Mouse (Mus musculus): ENCODE results near the gene Sugp2.

Sugp2 gene

DNA sequence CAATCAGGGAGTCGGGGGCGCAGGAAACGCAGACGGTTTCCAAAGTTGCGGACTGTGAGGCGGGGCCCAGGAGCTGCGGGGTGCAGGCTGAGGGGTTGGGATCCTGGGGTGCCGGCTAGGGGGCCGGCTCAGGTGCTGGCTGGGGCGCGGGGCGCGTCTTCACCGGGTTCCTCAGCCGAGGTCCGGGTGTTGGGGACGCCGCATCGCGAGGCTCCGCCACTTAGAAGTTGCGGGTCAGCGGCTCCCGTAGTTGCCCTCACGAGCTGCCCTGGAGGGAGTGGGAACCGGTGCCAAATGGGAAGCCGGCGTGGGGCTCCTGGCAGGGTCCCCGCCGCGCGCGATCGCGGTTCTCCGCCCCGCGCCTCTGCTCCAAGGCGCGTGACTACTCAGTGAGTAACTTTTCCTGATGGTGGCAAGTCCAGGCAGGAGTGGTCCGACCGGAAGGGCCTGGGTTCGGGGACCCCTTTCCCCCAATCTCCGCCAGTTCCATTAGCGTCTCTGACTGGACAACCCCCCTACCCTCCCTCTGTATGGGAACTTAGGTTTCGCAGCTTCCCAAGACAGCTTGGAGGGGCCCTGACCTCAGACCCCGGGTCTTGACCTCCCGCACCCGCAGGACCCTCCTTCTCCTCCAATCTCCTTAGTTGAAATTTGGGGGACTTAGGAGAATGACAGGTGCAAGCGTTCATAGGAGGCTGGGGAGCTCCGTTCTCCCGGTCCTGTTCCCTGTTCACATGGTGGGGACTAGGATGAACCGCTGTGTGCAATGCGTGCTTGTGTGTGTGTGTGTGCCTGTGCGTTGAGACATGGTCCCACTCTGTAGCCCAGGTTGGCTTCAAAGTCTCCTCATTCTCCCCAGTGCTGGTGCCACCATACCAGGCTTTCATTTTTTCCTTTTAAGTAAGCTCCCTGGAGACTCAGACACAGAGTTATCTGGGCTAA, 49.4 kb downstream of the Sugp2 start:
- peak; percentile 20 for DNase-seq

DNA sequence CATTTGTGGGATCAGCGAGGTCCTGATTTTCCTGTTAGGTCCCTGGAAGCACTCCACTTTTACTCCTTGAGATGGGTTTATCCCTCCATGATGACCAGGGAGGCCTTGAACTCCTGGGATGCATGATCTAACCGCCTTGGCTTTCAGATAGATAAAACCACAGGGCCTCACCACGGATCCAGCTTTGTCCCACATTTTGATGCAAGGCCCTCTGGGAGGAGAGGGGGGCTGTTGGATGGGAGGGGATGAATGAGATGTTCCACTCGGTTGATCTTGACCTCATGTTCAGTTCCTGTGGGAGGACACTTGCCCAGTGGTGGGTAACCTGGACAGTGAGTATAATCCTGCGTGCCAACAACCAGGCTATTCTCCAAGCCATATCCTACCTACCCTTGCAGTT, 50.4 kb downstream of the Sugp2 start:
- no peak for DNase-seq

DNA sequence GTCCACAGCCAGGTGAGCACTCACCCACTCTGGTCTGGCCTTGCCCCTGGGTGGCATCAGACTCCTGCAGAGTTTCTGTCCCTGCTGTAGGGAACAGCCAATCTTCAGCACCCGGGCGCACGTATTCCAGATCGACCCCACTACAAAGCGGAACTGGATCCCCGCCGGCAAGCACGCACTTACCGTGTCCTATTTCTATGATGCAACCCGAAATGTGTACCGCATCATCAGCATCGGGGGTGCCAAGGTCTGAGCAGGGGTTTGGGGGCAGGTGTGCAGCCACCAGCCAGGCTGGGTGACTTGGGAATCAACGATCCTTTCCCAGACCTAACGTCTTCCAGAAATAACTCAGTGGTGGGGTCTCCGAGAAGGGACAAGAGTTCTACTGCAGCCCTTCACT, 51.3 kb downstream of the Sugp2 start:
- no peak for DNase-seq

DNA sequence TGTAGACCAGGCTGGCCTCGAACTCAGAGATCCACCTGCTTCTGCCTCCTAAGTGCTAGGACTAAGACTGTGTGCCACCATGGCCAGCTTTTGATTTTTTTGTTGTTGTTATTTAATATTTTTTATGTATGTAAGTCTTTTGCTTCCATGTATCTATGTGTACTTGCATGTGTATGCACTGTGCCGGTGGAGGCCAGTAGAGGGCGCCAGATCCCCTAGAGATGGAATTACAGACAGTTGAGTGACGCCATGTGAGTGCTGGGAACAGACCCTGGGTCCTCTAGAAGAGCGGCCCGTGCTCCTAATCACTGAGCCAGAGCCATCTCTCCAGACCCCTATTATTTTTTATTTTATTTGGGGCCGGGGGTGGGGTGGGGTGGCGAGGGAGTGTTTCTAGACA, 52.7 kb downstream of the Sugp2 start:
- DNase-seq = no peak

DNA sequence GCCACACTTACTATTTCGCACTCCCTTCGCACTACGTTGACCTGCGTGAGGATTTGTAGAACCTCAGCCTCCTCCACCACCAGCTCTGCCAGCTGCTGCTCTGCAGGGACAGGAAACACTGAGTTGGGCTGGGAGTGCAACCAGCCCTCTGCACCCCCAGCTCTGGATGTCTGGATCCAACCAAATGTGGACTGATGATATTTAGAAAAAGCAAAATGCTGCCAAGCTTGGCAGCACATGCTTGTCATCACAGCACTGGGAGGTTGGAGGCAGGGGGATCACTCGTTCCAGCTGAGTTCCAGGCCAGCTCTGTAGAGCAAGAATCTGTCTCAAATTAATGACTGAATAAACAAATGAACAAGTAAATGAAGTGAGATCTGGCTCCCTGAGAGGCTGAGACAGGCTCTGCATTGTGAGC, 60.0 kb downstream of the Sugp2 start:
- no peak for DNase-seq

DNA sequence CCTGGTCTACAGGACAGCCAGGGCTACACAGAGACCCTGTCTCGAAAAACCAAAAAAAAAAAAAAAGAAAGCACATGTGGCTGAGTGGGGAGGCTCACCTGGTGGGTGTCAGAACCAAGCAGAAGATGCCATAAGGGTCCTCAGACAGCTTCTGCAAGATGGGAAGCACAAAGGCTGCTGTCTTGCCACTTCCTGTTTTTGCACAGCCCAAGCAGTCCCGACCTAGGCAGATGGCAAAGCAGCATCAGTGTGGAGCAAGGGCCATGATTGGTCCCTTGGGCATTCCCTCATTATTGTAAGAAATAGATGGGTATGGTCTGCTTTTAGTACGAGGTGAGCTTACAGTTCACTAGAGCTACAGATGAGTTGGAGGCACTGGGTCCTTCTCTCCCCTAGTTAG, 66.9 kb downstream of the Sugp2 start:
- DNase-seq = no peak

DNA sequence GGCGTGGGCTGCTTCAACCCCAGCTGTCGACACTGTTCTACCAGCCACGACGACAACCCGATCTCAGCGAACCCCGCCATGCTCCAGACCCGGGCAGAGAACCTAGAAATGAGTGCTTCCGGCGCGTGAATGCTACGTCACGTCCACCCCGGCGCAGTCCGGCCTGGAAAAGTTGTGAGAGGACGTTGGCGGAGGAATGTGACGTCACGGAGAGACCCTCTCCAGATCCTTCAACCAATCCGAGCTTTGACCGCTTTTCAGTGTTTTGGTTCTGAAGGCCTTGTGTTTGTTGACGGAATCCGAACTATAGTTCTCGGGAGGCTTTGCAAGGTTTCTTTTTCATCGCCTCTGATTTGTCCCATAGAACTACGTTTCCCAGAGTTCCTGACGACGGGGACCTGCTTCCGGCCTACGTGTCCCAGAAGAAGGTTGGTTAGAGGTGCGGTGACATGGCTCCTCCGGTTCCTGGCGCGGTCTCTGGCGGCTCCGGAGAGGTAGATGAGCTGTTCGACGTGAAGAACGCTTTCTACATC, 68.4 kb downstream of the Sugp2 start, which contains the start of the genes Ddx49 and Cope:
Gene Ddx49, minus strand, starts transcription at position 132 of the 533 bp plus-strand sequence.
Gene Cope, plus strand, starts transcription at position 161 of the 533 bp plus-strand sequence.
- DNase-seq = peak; percentile 94

DNA sequence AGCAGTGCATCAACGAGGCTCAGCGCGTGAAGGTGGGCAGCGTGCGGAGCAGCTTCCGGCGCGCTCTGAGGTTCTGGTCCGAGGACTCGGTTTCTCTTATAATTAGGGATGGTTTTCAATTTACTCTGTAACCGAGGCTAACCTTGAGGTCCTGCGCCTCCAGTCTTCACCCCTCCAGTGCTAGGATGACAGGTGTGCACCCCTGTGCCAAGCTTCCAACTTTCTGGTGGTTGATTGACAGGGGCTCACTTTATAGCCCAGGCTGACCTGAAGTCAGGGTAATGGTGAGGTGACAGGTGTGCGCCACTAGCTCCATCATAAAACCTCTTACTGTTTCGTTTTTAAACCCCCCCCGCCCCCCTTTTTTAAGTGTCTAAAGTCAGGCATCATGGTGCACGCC, 68.9 kb downstream of the Sugp2 start:
- DNase-seq = no peak

DNA sequence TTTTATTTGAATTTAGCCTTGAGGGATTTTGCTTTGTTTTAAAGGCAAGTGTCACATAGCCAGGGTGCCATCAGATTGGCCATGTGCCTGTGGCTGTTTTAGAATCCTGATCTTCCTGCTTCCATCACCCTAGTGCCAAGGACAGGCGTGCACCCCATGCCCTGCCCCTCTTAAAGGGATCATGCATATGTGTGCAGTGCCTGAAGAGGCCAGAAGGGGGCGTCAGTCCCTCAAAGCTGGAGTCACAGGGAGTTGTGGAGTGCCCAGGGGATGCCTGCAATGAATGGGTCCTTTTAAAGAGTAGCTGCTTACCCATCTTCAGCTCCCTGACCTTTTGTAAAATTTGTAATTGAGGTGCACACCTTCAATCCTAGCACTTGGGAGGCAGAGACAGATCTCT, 75.3 kb downstream of the Sugp2 start:
- no peak for DNase-seq

DNA sequence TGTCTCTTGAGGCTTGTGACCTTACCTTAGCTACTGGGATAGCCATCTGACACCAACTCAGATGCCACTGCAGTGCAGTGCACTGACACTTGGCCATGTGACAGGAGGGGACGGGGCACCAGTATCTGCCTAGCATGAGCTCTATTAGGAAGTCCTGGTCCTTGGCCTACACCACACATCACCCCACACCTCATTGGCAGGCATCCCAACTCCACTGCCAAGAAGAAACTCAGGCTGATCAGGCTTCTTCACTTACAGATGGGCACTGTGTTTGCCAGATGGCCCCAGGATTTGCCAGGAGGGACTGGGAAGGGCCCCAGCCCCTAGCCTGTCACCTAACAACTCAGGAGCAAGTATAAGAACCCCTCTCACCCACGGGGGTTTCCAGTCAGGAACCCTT, 79.4 kb downstream of the Sugp2 start:
- DNase-seq = no peak

DNA sequence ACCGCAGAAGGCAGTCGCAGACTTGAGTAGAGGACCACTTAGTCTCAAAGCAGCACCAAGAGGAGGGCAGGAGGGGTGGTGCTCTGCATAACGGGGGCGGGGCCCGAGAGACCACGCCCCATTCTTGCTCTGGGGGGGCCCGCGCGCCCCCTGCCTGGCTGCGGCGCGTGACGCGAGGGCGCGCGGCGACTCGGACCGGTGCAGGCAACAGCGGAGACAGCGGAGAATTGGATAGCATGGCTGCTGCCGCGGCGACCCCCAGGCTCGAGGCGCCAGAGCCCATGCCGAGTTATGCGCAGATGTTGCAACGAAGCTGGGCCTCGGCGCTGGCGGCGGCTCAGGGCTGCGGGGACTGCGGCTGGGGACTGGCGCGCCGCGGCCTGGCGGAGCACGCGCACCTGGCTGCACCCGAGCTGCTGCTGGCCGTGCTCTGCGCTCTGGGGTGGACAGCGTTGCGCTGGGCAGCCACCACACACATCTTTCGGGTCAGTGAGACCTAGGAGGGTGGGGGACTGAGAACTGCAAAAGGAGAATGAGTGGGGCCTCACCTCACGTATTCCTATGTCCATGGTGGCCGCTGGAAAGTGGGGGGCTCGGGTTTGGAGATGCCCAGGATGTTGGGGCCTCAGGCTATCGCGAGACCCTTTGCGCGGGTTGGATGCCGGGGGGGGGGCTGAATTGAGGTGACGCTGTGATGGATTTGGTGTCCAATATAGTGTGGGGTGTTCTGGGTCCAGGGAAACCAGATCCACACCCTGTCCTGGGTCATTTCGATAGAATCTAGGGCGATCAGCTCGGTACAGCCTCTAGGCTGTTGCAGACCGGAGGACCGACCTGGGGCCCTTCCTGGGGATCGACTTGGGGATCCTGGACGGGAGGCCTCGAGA, 81.8 kb downstream of the Sugp2 start, which contains the start of gene Cers1:
Gene Cers1, plus strand, starts transcription at position 152 of the 887 bp plus-strand sequence.
- DNase-seq = peak; percentile 87

DNA sequence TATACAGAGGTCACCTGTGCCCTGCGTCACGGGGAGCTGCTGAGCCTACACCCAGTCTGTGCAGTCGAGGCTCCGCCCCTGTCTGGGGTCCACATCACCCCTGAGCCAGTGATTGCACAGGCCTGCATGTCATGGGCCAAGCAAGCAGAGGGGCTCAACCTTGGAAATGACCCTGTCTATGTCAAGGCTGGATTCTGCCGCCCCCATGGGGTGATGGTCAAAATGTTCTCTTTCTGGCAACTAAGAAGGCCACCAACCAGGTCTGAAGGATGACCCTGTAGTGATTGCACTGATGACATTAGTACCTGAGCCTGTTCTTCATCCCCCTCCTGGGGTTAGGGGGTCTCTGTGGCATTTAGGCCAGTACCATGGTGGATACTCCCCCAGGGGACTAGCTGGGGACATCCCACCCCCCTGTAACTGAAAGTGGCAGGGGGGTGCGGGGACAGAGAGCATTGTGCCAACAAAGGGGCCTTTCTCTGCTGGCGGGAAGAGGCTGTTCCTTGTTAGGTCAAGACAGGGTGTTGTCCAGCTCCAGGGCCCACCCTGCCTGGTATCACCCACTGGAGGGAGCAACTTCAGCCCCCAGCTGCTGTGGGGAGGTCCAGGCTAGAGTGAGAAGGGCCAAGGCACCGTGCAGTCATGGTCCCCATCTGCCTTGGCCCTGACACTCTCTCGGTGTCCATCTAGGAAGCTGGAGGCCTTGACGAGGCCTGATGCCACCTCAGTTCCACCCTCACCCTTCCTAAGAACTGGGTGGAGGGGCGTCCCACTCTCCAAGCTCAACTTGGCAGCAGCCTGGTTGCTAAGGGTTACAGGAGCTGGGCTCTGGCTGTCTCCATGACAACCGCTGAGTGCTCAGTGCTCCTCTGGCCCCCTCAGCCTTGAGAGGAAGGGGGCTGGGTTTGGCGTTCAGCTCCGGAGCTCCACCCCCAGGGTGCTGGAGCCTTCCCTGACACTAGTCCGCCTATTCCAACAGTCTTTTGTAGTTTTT, 82.8 kb downstream of the Sugp2 start:
- DNase-seq = peak; percentile 88

DNA sequence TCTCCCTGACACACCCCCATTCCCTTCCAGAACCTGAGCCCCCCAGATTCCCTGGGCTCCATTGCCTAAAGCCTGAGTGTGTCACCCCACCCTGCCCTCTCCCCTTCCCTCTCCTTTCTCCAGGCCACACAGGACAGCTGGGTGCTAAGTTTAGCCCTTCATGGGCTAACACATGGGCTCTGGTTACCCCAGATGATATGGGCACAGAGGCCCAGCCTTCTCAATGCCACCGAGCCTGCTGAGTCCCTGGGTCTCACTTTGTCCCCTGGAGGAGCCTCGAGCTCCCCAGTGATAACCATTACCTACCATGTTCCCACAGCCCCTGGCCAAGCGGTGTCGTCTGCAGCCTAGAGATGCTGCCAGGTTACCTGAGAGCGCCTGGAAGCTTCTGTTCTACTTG, 83.8 kb downstream of the Sugp2 start:
- no peak for DNase-seq

DNA sequence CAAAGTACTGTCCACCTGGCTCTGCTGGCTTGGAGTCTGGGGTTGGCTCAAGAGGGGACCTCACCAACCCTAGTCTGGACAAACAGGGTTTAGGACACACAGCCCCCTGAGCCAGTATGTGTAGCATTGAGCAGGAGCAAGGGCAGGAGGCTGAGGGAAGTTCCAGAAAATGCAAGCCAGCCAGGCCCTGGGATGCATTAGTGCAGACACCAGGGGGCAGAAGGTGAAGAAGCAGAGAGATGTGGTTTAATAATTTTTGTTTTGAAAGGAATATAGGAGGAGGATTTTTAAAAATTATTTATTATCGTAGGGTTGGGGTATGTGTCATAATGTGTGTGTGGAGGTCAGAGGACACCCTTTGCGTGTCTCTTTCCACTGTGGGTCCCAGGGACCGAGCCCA, 89.7 kb downstream of the Sugp2 start:
- no peak for DNase-seq

DNA sequence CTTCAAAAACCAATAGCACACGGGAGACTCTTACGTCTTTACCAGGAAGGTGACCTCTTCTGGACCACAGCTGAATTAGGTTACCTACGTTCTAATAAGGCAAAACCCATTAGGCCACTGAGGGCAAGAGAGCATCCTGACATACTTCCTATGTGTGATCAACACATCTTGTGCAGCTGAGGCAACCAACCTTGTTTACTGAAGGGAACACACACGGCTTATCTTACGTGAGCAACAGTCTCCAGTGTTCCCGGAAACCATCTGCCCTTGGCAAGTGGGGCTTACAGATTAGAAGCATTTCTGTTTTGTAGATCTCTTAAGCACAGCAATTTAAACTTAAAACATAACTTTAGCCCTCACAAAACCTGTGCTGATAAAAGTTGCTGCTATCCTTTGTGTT, 93.5 kb downstream of the Sugp2 start:
- no peak for DNase-seq

DNA sequence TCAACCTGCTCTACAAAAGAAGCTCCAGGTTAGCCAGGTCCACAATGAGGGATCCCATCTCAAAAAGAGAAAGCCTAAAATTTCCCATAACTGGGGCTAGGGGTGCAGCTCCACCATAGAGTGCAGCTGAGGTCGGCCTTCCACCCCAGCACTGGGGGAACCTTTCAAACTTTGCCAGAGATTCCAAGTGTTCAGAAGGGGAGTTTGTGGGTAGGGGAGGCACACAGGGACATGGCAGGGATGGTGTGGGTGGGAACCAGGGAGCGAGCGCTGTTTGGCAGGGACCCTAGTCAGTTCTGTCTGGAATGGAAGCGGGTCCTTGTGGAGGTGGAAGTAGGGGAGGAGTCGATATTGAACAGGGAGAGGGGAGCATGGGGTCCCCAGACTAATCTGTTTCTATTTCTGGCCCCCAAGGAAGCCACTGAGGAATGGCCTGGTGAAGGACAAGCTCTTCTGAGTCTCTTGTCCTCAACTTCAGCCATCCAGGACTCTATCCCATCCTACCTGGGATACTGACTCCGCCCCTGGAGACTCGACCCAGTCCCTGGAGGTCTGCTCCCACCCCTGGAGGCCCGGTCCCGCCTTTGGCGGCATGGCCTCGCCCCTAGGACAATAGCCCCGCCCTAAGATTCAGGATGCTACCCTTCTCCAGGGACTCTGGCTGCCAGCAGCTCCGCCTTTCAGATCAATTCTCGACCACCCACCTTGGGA, 95.3 kb downstream of the Sugp2 start, which contains the start of gene Gdf1:
Gene Gdf1, plus strand, starts transcription at position 694 of the 711 bp plus-strand sequence.
- no peak for DNase-seq

All from right cerebral cortex, postnatal 25 days (tissue).